Mouse (Mus musculus): ENCODE results near the gene Trak2.
"Not testable (repeated sequence)": the region's sequence is repeated elsewhere in the genome, so short reads cannot be mapped to it uniquely, and the experiment has no call there.

Gene Trak2

GRCm38 (mm10) chr1:58953686-58954434, 19.4 kb downstream of the Trak2 start:
- no peak for DNase-seq (ENCODE audit: low read depth, low spot score)

DNA sequence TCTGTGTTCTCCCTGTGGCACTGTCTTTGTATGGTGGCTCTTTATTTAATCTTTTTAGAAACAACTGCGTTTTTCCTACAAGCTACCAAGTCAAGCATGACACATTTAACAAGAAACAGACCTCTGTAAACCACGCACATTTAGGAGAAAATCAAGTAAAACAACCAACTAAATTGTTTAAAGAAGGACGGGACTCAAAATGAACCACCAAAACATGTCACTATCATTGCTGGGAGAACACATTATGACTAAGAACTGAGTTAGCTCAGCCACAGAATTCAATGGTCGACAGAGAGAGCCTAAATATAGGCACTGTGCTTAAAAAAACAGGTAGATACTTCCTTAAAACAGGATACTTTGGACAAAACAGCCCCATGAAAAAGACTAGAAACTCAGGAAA, 20.2 kb downstream of the Trak2 start:
- DNase-seq (ENCODE audit: low read depth, low spot score) = no peak

GRCm38 (mm10) chr1:58952526-58952925, 20.7 kb downstream of the Trak2 start:
- no peak for DNase-seq (ENCODE audit: low read depth, low spot score)

DNA sequence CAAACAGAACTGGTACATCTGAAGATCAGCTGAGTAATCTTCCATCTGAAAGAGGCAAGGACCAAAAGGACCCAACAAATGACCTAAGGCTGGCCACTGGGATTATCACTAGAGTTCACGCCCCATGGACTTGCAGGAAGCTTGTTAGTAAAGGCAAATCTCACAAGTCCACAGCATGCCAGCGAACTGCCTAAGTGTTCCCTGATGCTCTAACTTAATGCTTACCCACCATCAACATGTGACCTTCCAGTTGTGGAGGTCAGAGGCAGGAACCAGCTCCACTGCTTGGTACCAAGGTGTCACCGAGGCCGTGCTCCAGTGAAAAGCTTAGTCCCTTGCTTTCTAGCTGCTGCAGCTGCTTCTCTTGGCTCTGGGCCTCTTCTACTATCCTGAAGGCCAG, 21.4 kb downstream of the Trak2 start:
- no peak for DNase-seq (ENCODE audit: low read depth, low spot score)

DNA sequence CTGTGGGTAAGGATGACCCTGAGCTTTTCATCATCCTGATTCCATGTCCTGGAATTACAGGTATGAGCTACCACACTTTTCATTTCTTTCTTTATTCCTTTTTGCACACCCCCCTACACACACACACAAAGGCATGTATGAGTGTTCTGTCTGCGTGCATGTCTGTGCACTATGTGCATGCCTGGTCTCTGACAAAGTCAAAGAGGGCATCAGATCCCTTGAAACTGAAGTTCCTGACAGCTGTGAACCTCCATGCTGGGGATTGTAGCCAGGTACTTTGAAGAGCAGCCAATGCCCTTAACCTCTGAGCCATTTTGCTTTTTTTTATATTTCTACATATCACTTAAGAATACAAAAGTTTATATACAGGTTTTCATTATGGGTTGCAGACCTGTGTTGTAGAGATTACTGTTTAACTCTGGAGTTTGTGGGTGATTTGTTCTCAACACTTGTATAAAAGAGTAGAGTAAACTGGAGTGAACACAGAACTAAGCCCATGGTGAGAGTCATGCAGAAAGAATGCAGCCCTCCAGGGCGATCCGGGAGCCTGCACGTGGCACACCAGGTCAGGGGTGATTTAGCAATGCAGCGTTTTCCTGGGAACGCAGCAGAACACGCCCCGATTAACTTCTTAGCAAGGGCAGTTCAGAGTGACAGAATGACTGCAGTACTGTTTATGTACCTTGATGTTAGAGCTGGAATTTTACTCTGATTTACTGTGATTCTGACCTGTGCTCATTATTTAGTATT, 22.2 kb downstream of the Trak2 start:
- DNase-seq (ENCODE audit: low read depth, low spot score) = peak; percentile 70

- no peak for DNase-seq (ENCODE audit: low read depth, low spot score)
Observed at GRCm38 (mm10) chr1:58949561-58950106, 23.6 kb downstream of the Trak2 start.

GRCm38 (mm10) chr1:58946718-58947117, 26.5 kb downstream of the Trak2 start:
- DNase-seq (ENCODE audit: low read depth, low spot score) = no peak

- DNase-seq (ENCODE audit: low read depth, low spot score) = no peak
Observed at GRCm38 (mm10) chr1:58945960-58946670, 27.1 kb downstream of the Trak2 start.

GRCm38 (mm10) chr1:58945523-58945922, 27.7 kb downstream of the Trak2 start:
- no peak for DNase-seq (ENCODE audit: low read depth, low spot score)

- DNase-seq (ENCODE audit: low read depth, low spot score) = no peak
Observed at GRCm38 (mm10) chr1:58937606-58938099, 35.6 kb downstream of the Trak2 start.

DNA sequence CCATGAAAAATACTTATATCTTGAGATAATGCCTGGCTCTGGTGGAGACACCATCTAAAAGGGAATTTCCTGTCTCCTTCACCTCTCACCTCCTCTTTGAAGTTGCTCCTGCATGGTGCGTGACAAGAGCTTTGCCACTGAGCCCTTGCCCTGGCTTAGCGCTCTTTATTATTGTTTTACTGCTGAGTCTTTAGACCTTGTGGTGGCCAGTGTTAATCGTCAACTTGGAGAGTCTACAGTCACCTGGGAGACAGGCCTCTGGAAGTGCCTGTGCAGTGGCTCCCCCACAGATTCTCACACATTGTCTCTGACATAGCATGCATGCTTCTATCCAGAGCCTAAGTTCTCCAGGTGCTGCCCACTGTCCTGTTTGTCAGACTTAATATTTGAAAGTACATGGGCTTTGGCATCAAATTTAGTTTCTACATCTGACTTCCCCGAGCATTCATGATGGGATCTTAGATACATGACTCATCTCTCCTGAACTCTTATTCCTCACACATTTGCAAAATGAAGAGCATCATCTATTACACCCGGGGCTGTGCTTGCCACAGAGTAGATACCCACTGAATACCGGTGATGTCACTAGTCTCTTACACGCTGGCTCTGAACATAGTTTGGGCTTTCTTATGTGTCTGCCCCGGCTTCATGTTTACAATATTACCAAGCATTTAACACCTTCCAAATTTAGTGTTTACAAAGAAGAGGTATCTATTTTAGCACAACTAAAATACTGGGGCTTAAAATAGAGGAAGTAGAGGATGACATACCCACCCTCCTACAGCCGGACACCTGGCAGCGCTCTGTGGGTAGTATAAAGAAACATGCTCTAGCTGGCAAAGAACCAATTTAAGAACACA, 36.3 kb downstream of the Trak2 start:
- DNase-seq (ENCODE audit: low read depth, low spot score) = no peak

DNA sequence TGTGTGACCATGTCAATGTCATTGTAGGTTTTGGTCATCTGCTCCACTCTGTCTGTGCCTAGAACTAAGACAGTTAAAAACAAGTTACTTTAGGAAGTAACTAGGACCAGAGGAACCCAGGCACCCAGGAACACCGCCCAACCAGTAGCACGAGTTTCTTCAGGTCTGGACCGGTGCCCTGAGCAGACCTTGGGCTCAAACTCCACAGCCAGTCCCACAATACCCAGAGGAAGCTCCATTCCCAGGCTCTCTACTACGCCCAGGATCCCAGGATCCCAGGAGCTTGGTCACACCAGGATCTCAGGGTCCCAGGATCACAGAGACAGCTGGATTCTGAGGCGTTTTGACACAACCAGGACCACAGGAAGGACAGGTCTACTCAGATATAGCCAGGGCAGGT, 46.6 kb downstream of the Trak2 start:
- no peak for DNase-seq (ENCODE audit: low read depth, low spot score)

- no peak for DNase-seq (ENCODE audit: low read depth, low spot score)
Observed at GRCm38 (mm10) chr1:58917566-58917965, 55.7 kb downstream of the Trak2 start.

DNA sequence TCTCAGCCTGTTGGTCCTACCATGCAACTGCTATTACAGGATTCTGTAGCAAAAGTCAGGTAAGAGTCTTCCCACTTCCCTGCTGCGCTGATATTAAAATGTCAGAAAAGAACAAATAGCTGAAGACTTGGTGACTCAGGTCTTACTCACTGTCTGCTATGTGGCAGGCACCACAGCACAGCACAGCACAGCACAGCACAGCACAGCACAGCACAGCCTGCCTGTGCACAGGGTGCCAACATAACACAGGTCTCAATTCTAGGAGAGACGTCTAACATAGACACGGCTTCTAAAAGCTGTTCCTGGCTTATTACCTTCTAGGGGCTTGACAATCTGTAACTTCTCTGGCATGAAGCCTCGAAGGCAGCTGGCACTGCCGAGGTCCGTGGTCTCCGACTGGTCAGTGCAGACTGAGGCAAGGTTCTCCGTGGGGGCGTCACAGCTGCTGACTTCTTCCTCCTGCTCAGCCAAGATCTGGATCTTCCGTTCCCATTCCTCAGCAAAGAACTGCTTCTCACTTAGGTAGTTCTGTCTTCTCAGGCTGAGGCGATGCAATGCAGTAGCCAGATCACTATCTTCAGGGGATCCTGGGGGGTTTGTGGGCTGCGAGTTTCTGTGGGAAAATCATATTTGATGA, 63.5 kb downstream of the Trak2 start:
- DNase-seq (ENCODE audit: low read depth, low spot score) = no peak

DNA sequence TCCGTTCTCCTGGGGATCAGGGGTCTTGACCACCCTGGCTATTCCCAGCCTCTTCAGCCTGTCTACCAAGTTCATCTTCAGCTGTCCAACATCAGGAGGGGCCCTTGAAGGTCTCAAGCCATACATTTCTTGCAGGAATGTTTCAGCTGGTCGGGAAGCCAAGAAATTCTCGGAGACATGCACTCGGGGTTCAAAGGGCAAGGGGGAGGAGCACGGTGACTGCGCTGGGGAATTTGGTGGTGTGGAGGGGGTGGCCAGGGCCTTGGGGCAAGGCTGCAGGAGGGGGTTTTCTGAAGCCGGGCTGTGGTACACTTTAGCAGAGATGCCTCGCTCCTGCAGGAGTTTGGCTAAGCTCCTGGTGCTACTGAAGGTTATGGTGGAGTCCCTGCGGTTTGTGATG, 69.5 kb downstream of the Trak2 start:
- no peak for DNase-seq (ENCODE audit: low read depth, low spot score)

GRCm38 (mm10) chr1:58897561-58897960, 75.7 kb downstream of the Trak2 start:
- DNase-seq (ENCODE audit: low read depth, low spot score) = peak; percentile 3

- not testable (repeated sequence) for DNase-seq (ENCODE audit: low read depth, low spot score)
Observed at GRCm38 (mm10) chr1:58892386-58892785, 80.8 kb downstream of the Trak2 start.

- not testable (repeated sequence) for DNase-seq (ENCODE audit: low read depth, low spot score)
Observed at GRCm38 (mm10) chr1:58891481-58892170, 81.6 kb downstream of the Trak2 start.

DNA sequence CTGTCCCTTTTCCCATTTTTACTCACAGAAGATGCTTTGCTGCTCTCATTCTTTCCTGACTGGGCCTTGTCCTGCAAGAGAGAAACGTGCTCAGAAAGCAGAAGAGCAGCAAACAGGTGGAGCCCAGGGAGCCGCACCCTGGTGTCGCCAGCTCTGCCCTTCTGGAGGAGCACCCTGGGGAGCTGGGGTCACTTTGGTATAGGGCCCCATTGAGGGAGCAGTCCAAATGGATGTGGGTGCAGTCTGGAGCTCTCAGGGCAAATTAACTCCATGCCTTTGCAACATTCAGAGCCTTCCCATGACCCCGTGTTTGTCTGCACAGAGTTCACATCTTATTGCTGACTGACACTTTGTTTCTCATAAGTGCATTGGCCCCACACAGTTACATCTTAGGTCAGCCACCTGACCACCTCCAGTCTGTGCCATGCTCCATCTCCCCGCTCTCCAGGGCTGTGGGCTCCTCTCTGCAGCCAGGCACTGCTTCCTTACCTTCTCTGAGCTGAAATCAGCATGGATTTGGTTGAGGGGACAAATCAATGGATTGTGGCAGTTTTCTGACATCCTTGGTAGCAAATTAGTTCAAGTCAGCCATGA, 82.4 kb downstream of the Trak2 start:
- not testable (repeated sequence) for DNase-seq (ENCODE audit: low read depth, low spot score)
